Mouse (Mus musculus): ENCODE measurements at regions not wholly inside any gene's neighbourhood (a gene's known extent, or its start where the extent isn't known, plus 50 kb on each side); places are given as distances from the start of the nearest gene placed in this dataset.
"Not testable (repeated sequence)": the region's sequence is repeated elsewhere in the genome, so short reads cannot be mapped to it uniquely, and the experiment has no call there.

DNA sequence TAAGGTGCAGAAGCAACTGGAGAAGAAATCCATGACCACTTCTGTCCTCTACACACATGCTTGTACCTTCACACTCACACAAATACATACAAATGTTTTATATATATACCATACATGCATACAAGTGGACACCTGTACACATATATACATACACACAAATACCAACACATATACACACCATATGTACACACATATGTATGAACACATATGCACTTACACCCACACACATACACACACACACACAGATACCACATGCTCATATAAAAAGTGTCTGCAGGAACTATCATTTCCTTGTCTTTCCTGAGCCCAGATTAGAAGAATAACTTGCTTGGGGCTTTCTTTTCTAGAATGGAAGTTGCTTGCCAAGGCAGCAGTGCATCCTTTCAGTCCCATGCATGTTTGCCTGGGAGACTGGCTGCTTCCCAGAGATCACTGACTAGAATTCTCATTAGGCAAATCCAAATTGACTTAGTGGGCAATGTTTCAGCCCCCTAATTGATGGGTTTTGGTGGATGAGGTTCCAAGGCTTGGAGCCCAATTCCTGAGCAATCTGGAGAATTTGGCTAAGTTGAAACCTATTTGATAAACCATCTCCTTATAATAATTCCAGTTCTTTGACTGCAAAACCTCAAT is 169.2 kb upstream of the Hddc2 start:
- DNase-seq (ENCODE audit: low read depth, low spot score): peak; percentile 61

DNA sequence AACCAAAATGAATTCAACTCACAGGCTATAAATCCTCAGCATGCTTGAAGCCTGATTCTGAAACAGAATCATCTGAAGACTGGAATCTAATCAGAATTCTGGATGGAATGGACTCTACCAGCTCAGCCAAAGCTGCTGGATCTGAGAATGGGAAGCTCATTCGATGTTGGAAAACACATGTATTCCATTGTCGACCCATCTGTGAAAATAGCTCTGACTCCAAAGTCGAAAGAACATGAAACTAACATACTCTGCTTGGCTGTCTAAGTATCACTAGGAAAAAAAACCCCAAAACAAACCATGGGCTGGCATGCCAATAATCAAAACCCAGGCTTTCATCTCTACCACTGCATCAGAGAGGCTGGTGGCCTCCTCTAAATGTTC is 168.7 kb upstream of the Hddc2 start:
- DNase-seq (ENCODE audit: low read depth, low spot score): peak; percentile 20

DNA sequence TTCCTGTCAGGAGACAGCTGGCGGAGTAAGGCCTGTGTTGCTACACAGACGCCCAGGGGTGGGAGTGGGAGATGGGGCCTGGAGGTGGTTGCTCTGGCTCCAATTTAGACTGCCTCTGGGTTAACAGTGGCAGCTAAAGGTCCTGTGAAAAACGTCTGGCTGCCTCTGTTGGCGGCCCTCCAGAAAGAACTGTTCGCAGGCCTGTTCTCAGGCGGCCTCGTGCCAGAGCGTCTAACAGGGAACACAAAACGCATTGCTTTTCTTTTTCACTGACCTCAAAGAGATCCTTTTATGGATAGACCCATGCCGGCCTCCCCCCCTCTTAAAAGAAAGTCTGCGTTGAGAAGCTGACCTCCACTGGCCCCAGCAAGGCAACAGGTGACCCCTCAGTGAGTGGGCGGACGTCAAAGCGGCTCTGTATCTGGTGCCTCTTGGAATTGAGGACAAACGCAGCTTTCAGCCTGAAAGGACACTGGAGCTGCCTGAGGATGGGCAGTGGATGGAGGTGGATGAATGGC is 140.0 kb upstream of the Hddc2 start:
- DNase-seq (ENCODE audit: low read depth, low spot score): peak; percentile 40

DNA sequence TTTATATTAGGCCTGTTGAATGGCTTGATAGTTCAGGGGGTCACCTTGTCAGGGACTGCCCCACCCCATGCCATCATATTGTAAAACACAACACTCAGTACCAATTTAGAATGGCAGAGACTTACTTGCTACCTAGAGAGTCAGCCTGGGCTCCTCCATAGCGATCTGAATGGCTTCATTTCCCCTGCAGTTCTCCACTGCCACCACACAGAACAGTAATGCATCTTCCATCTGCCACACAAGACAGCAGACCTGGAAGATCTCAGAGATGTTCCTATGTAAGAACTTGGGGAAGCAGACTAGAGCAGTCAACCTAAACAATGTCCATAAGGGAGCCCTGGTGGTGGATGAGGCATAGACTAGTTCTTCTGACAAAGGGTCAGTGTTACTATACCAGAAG is 123.6 kb upstream of the Hddc2 start:
- no peak for DNase-seq (ENCODE audit: low read depth, low spot score)

DNA sequence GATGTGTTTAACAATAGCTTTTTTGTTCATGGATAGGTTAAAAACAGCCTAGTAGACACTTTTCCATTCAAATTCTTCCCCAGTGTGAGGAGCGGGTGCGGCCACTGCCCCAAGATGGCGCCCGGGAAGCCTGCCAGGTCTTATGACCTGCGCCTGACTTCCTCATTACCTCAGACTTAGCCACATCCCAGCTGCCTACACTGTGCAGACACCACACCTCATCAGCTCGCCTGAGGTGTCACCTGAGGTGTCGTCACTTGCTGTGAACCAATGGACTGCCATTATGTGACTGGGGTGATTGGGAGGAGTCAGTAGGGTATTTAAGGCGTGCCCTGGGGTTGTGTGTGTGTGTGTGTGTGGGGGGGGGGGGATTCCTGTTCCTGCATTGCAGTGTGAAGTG is 101.0 kb upstream of the Hddc2 start:
- DNase-seq (ENCODE audit: low read depth, low spot score): not testable (repeated sequence)

DNA sequence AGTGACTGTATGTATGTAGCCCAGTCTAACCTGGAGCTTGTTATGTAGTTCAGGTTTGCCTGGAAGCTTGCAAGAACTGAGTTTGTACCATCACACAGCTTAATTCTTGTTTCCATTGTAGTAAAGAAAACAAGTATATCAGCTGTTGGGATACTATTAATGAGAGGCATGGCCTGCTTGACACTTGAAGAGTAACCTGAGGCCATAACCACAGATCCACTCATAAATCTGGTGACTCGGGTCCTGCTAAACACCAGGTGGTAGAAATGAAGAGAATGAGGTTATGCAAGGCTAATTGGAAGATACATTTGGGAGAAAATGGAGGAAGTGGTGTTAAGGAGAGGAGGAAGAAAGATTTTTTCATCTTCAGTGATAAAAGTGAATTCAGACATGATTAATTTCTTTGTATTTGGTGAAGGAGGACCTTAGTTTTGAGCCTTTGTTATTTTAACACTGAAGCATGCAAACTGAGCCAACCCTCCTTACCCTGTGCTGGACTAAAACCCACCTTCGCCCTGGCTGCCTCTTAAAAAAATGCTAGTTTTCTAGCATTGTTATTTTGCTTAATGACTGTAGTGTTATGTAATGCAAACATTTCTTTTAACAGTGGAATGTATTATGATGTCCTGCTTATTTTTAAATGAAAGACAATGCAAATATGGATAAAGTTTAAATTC is 100.3 kb upstream of the Hddc2 start:
- DNase-seq (ENCODE audit: low read depth, low spot score): no peak

GRCm38 (mm10) chr10:31221902-31222301 is 91.3 kb upstream of the Hddc2 start:
- no peak for DNase-seq (ENCODE audit: low read depth, low spot score)

DNA sequence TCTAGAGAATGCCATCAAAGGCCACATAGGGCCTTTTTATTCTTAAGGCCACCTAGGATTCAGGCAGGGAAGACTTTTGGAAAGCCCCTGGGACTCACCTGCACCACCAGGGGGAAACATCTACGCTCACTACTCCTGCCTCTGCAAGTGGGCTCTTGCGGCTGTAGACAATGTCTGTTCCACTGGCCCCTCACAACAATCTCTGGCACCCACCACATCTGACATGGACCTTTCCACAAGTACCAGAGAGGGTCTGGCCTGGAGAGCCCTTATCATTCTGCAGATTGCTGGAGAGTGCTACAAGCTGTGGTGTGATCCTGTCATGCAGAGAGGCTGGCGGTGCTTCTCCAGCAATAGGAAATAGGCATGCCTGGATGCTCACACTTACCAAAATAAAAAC is 84.1 kb upstream of the Hddc2 start:
- no peak for DNase-seq (ENCODE audit: low read depth, low spot score)

DNA sequence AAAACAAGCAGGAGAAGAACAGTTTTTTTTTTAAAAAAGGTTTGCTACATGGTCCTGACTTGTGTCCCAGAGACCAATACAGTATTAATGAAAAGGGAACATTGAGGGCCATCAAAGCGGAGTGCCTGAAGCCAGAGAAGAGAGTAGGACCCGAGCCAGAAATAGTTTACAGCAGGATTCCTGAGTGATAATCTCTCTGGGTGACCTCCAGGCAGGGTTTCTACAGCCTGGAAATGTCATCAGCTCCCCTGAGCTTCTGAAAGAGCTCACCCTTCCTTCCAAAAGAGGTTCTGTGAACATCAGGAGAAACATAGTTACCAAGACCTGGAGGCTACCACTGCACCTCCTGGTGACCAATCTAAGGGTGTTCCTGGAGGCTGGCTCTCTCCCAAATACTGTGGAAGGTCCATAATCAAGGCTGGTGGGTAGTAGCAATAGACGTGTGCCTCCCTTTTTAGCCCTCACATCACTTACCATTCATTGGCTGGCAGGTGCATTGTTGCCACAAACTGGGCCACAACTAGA is 70.7 kb upstream of the Hddc2 start:
- no peak for DNase-seq (ENCODE audit: low read depth, low spot score)

- DNase-seq (ENCODE audit: low read depth, low spot score): no peak
Measured at GRCm38 (mm10) chr10:31252584-31253381, 60.4 kb upstream of the Hddc2 start.

DNA sequence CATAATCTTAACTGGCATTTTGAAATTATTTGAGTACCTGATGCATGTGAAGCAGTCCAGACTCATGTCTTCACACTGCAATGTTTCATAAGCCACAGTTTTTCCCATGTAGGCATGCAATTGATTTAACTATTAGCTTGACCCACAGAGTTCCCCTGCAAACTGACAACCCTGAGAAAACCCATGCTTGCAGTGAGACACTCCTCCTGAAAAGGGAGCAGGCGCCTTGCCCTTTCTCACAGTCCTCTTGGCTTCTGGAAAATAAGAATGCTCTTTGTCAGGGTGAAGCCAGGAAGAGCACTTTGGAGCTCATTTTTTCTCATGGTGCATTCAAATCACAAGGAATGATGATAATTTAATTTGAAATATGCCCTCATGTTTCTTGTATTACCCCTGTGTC is 56.2 kb upstream of the Hddc2 start:
- DNase-seq (ENCODE audit: low read depth, low spot score): no peak

- no peak for DNase-seq (ENCODE audit: low read depth, low spot score)
Measured at GRCm38 (mm10) chr10:31257611-31258010, 55.6 kb upstream of the Hddc2 start.

DNA sequence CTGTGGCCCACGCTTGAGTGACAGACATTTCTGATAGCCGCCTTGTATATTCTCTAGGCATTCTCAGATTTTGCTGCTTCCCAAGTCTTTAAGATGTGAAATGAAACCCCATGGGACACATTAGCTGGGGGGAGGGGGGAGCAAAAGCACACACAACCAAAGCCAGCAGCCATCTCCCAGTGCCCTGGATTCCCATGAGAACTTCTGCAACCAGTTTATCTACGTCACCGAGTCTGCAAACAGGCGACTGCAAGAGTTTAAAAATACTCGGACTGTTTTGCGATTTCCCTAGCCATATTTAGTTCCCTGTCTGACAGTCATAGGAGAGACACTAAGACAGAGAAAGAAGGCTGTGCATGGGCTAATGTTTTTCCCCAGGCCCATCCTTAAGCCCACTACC is 52.3 kb upstream of the Hddc2 start:
- DNase-seq (ENCODE audit: low read depth, low spot score): no peak

Measured in brain, embryonic 18.5 days (tissue).